20 mouse cellular contexts compared by ENCODE assay signal in genomic region chr4:108379476-108379875, GRCm38 (mm10). TPM values are rescaled to one million over a fixed set of nuclear protein-coding genes. Genes with fewer than 3 reads are reported as not detected.
"Had no signal": no experiment of that assay in that cellular context is flagged by ENCODE, and none has a peak within 500 bp of the region (broad histone marks: within the 10 kb centered on the region; RNA-seq: fewer than 3 reads in every experiment).

No protein-coding gene starts in this region.

- ATAC-seq: intestine, postnatal 0 days; lung, postnatal 0 days; midbrain, embryonic 16.5 days had no signal

- H3K36me3 ChIP-seq: limb, embryonic 13.5 days; neural tube, embryonic 15.5 days had no signal

- H3K9ac ChIP-seq: limb, embryonic 13.5 days; liver, embryonic 14.5 days; neural tube, embryonic 15.5 days had no signal

- H3K9me3 ChIP-seq: limb, embryonic 13.5 days; neural tube, embryonic 15.5 days had no signal

- H3K4me3 ChIP-seq: left cerebral cortex, adult 2 months; limb, embryonic 13.5 days; neural tube, embryonic 15.5 days had no signal

- H3K27ac ChIP-seq: left cerebral cortex, adult 2 months; limb, embryonic 13.5 days; liver, embryonic 14.5 days; neural tube, embryonic 15.5 days had no signal

- H3K4me2 ChIP-seq: limb, embryonic 13.5 days; neural tube, embryonic 15.5 days had no signal

- DNase-seq: kidney, adult 8-10 months; kidney, postnatal 25 days; lung, adult 2 months; lung, postnatal 36 days; right cerebral cortex, adult 18-20 months; right cerebral cortex, postnatal 25 days; thymus, postnatal 4 days had no signal

RNA-seq across cellular contexts. Expression of gene Shisal2a, which starts 3.7 kb away (rescaled TPM):
- total RNA-seq: layer of hippocampus, postnatal 25 days; left cerebral cortex, adult 2 months; left cerebral cortex, postnatal 25 days; liver, adult 2 months; megakaryocyte progenitor cell, adult 5-6 weeks had no signal
- polyA plus RNA-seq: liver, adult 2 months; small intestine, adult 2 months; thymus, postnatal 0 days had no signal
